Mouse (Mus musculus): Measurements from ENCODE around the gene Hacd3.
A peak's percentile ranks its signal among the peaks of the same experiment; 100 is the strongest.

Hacd3 gene

DNA sequence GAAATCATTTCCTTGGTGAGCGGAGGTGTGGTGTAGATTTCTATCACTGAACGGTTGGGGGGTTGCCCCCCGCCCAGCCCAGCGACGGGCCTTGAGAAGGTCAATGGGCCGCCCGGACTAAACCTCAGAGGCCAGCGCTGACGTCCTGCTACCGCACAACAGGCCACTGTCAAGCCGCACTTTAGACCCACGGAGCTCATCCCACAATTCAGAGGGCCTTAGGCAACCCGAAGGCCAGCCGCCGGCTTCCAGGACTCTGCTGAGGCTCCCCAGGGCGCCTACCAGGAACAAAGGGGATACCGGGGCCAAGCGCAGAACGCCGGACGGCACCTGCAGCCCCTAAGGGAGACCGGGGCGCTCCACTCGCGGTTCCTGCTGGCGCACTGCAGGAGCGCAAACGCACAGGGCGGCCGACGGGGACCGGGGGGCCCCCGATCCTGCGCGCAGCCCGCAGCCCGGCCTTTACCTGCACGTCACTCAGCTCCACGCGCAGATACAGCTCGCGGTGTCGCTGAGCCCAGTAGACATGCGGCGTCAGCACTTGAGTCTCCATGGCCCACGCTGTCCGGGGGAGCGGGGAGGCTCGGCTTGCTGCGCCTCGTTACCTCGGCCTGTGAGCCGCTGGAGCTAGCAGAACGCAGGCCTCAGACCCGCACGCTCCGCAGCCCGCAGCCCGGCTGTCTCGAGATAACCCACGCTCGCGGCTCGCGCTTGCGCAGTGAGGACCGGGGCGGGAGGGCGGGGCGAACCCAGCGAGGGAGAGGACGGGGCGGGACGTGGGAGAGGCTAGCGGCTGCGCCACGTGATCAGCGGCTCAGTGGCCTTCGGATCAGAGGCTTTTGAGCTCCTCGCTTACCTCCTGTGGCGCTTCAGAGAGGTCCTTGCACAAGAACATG is at the start of gene Hacd3:
Hacd3 (minus strand) TSS at position 703 of the 896 bp plus-strand sequence.
- peak; percentile 84 to 85 for DNase-seq

DNA sequence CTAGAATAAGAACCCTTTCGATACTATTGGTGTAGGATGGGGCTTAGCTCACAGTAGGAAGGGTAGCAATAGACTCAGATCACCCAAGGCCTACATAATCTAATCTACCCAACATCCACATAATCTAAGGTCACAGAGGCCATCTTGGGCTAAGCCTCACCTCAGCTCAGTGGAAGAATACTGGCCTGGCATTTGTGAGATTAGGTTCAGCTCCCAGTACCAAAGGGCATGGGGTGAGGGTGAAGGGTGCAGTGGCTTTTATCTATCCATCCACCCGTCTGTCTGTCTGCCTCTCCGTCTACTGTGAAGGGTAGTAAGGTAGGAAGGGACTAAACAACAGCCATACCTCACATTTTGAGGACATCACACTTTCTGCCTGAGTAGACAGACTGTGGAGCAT is 49.1 kb upstream of the Hacd3 start:
- no peak for DNase-seq

DNA sequence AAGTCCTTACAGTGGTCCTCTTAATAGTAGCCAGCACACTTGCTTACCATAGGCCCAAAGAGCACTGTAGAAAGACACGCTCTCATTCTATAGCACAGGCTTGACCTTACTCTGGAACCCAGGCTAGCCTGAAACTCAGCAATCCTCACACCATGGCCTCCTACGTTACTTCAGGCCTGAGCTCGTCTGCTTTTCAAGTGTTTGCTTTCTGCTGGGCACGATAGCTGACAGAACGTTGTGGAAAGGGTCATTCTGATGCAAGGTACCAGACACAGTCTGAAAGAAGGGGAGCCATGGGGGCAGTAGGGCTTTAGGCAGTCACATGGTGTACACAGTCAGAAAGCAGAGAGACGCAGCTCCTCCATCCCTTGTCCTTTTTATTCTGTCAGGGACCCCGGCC is 42.8 kb upstream of the Hacd3 start:
- no peak for DNase-seq

DNA sequence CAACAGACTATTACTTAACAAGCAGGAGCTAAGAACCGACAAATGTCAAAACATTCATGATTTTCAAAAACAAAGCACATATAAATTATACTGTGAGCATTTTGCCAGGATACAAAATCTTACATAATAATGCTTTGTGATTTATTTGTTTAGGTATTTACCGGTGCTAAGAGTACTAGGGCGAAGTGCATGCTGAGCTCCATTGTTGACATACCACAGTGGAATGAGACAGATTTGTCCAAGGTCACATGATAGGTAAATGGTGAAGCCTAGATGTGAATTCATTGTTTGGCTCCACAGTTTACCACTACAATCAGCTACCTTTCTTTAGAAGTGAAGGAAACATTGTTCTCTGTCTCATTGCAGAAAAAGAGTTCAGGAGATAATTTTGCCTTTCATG is 29.5 kb upstream of the Hacd3 start:
- DNase-seq = no peak

DNA sequence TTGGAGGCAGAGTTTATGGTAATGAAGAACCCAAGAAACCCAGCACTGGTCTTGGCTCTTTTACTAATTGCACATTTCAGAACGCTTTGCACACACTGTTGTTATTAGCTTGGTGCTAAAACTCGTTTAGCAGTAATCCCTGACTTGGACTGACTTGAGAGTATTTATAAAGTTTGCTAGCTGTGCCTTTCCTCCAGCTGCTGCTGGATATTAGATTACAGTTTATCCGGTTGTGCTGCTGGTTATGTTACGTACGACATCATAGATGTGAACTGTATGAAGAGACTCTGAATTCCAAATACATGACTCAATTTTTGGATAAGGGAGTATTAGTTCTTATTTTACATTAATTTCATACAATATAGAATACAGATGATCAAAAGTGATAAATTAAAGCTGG is 27.9 kb upstream of the Hacd3 start:
- no peak for DNase-seq

DNA sequence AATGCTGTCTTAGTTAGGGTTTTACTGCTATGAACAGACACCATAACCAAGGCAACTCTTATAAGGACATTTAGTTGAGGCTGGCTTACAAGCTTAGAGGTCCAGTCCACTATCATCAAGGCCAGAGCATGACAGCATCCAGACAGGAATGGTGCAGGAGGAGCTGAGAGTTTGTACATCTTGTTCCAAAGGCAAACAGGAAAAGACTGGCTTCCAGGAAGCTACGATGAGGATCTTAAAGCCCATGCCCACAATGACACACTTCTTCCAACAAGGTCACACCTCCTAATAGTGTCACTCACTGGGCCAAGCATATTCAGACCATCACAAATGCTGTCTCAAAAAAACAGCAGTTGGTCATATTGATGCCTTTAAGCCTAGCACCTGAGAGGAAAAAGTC is 25.5 kb upstream of the Hacd3 start:
- no peak for DNase-seq

DNA sequence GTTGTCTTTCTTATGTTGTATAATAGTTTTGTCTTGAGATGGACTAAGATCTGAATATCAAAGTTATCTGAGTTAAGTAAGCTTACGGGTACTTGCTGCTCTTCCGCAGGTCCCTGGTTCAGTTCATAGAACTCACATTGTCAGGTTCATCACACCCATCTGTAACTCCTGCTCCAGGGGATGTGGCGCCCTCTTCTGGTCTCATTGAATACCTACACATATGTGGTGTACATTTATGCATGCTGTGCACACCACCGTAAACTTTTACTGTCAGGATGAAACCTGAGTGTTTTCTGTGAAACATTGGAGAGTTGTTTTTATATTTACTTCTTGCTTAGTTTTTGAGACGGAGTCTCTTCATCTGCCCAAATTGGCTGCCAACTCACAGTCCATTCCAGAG is 19.9 kb upstream of the Hacd3 start:
- DNase-seq = no peak

DNA sequence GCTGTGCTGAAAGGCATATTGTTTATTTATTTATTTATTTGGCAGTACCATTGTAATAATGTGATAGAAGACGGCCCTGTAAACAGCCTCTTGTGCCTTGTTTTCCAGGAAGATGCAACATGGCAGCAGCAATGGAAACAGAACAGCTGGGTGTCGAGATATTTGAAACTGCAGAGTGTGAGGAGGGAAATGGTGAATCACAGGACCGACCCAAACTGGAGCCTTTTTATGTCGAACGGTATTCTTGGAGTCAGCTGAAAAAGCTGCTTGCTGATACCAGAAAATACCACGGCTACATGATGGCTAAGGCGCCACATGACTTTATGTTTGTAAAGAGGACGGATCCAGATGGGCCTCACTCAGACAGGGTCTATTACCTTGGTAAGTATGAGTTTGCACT is 15.4 kb upstream of the Hacd3 start:
- DNase-seq = no peak

DNA sequence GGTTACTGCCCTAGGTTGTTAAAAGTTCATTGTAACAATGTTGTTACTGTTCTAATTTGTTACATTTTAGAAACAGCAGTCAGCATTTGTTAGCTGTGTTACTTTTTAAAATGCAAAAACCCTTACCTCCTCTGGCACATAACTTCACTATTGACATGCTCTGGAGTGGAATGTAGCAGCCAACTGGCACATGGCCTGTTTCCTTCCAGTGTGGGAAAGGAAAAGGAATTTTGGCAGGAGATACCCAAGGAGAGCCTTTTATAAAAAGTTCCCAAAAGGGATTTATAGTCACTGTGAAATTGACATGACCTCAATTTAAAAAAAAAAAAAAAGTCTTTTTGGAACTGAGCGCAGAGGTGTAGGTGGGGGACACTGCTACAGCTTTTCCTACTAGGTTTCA is 15.0 kb upstream of the Hacd3 start:
- no peak for DNase-seq

DNA sequence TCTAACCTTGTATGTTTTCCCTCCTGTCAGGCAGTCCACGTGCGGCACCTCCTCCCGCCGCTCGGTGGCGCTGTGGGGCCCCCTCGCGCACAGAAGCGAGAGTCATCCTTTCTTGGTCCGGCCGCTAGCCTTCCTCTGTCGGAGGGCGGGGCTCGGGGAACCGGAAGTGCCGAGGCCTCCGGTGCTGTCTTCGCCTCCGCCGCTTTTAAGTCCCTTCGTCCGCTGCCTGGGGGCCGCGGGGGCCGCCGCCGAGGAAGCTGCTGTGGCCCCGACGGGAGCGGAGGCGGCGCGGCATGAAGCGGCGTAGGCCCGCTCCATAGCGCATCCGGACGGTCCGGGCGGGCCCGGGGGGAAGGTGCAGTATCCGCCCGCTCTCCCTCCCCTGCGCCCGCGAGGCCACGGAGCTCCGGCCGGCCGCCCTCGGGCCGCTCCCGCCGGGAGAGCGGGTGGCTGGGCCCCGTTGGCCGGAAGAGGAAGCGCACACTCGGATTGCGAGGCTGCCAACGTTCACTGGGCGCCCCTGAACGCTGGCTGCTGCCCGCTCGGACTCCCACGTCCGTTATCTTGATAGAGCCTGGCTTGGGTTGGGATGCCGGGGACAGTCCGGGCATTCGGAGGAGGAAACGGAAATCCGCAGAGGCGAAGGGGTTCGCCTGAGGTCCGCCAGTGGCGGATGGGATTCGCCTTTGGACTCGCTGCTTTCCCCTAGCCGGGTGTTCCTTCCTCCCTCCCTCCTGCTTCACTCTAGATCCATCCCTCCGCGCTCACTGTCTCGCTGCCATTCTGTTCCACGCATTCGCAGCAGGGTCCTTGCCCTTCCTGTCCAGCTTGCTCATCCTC is 11.0 kb upstream of the Hacd3 start, which contains the start of gene Dpp8:
Dpp8 (plus strand) TSS at position 146 of the 840 bp plus-strand sequence.
- peak; percentile 94 for DNase-seq

DNA sequence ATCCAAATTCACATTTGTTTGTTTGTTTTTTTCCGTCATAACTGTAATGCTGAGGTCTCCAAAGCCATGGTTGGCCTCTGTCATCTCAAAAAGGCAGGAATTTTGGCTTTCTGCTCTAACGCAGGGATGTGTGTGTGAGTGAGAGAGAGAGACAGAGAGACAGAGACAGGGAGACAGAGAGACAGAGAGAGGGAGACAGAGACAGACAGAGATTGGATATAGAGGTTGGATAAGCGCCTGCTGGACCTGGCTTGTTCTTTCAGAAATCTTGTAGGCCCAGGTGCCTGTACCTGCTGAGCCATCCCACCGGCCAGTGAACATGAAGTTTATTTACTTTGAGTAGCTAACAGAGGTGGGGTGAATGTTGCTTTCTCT is 10.4 kb upstream of the Hacd3 start:
- DNase-seq = no peak

DNA sequence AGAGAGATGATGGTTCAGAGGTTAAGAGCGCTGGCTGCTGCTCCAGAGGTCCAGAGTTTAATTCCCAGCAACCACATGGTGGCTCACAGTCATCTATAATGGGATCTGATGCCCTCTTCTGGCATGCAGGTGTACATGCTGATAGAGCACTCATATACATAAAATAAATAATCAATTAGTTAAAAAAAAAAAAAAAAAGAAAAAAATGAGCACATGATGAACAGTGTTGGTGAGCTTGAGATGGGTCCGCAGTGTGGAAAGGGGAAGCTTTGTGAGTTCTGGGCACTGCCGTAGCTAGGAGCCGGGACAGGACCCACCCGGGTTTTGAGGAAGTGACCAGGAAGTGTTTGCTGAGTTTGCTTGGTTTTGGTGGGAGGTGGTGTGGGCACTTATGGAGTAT is 9.9 kb upstream of the Hacd3 start:
- DNase-seq = peak; percentile 11 to 12

DNA sequence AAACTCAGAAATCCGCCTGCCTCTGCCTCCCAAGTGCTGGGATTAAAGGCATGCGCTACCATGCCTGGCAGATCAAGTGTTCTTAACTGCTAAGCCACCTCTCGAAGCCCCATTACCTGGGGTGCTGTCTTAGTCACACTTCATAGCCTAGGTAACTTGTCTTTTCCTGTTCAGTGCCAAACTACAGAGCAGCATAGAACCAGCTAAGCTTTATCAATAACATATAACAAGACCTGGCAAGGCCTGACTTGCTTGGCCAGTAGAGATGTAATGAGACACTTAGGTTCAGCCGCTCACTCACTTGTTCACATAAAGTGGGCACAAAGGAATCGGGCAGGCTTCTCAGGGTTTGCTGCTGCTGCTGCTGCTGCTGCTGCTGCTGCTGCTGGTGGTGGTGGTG is 6.8 kb upstream of the Hacd3 start:
- DNase-seq = no peak

DNA sequence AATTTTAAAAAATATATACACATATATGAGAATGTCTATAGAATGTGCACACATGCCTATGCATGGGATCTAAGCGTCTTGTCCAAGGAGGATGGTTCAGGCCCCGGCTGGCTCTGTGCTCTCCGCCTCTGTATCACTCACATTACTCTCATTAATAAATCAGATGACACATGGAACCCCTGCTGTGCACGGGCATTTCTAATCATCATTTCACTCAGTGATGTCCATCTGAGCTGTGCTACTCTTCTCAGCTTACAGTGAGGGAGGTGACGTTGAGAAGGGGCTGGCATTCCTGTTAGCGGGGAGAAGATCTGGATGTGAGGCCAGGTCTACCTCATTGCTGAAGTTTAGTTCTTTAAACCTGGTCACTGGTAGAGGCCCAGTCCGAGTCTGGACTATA is 5.7 kb upstream of the Hacd3 start:
- DNase-seq = no peak

DNA sequence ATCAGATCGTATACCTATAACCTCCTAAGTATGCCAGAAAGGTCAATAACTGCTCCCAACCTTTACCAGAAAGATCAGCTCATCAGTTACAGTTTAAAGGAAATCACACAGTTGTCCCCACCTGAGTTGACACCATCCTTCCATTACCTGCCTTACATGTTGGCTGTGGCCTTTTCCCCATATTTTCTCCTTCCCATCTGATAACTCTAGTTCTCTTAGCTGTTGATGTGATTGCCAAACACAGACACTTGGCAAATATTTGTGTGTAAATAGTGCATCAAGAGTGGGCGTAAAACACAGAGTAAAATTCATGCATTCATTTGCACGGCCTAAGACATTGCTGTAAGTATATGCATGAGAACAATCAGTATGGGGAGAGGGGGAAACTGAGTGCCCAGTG is 2.0 kb upstream of the Hacd3 start:
- DNase-seq = no peak

DNA sequence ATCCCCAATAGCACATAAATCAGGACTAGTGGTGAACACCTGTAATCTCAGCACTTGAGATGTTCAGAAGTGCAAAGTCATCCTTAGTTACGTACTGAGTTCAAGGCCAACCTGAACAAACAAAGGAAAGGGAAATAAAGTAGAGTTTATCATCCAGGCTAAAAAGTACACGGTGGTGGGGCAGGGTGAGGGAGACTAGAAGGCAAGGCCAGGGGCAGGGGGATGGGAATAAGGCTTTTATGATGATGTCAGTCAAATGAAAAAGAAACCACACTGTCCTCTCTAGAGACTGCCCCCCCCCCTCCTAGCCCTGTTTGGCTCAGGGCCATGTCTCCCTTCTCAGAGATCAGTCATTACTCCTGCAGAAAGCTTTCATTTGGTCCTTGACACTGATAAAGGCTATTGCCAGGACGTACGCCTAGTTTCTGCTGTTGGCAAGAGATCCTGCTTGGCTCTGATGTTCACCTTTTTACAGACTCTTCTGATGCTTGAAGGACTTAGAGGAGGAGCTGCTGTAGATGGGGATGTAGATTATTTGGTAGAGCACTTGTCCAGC is 1.2 kb upstream of the Hacd3 start:
- no peak for DNase-seq

DNA sequence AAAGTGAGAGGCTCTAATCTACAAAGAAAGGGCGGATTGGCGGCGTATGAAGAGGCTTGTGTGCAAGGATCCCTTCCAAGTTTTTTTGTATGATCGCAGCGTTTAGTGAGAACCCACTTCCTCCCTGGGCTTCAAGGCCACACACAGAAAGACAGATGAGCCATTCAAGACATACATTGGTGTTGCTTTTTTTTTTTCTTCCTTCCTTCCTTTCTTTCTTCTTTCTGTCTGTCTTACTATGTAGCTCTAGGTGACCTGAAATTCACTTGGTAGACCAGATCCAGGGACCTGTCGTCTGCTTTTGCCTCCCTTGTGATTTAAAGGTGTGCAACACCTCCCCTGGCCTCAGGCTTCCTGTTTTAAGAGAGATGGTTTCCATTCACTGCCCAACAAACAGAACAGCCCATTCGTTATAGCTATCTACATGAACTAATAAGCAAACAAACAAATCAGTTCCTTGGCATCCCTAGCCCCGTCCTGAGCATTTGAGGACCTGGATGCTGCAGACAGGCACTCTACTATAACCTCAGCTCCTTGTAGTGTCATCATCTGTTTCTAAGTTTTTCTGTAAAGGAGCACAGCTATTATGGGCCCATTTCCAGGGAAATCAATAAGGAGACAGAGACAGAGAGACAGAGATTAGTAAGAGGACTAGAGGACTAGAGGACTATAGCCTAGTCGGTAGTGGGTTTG is 540 bp upstream of the Hacd3 start:
- no peak for DNase-seq

DNA sequence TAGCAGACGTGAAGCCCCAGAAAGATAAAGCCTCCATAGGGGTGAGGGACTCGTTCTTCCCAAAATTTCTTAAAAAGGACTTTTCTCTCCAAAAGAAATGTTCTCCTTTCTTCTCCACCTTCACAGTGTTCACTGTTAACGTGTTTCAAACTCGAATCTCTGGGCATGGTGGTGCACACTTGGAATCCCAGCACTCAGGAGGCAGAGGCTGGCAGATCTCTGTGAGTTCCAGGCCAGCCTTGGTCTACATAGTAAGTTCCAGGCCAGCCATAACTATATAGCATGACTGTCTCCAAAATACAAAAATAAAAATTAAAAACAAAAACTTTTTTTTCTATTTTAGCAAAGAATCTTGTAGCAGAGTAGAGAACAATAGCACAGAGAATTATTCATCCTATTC is 1.4 kb downstream of the Hacd3 start:
- no peak for DNase-seq

DNA sequence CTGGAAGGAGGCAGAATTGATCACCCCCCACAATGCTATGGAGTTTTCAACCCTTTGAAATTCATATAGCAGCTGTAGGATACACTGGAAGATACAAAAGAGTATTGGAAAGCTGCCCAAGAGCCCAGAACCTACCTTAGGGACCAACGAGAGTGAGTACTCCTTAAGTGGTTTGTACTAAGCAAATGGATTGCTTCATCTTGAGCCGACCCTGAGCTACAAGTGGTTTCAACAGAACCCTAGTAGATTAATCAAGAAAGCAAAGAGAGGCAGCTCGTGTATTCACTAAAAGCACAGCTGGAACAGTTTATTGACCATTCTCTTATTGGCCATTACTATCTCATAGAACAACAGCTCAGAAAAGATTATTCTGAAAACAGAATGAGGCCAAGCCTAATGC is 2.3 kb downstream of the Hacd3 start:
- no peak for DNase-seq

DNA sequence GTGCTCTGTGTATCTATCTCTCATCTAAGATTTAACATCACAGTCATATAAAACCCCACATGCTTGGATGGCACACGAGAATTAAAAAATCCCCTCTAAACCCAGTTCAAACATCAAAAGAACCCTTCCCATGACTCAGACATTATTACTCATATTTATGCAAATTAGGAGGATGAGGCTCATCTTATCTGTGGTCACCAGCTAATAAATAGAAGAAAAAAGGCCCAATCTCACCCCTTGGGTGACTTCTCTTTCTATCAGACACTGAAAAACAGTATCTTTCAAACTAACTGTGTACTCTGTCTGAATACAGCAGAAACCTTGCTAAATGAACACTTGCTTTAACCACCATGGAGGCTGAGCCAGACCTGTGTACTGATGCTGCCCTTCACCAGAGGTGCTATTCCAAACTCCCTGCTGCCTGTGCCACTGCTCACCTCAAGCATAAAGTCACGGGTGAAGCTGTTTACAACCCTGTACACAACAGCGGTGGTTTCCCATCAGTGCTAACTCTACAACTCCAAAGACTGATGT is 2.8 kb downstream of the Hacd3 start:
- no peak for DNase-seq

DNA sequence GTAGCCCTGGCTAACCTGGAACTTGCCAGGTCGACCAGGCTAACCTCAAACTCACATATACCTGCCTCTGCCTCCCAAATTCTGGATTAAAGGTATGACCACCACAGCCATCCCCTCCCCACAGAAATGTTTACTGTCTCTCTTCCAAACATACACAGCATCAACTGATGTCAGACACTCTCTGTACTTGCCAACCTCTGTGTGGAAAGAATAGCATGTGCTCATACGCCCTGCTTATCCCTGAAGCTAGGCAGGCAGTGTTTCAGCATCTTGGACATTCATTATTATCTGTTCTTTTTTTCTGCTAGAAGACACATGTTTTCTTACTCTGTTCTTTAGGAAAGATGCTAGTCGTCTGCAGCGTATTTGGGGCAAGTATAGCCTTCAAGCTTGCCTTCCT is 3.6 kb downstream of the Hacd3 start:
- DNase-seq = no peak

DNA sequence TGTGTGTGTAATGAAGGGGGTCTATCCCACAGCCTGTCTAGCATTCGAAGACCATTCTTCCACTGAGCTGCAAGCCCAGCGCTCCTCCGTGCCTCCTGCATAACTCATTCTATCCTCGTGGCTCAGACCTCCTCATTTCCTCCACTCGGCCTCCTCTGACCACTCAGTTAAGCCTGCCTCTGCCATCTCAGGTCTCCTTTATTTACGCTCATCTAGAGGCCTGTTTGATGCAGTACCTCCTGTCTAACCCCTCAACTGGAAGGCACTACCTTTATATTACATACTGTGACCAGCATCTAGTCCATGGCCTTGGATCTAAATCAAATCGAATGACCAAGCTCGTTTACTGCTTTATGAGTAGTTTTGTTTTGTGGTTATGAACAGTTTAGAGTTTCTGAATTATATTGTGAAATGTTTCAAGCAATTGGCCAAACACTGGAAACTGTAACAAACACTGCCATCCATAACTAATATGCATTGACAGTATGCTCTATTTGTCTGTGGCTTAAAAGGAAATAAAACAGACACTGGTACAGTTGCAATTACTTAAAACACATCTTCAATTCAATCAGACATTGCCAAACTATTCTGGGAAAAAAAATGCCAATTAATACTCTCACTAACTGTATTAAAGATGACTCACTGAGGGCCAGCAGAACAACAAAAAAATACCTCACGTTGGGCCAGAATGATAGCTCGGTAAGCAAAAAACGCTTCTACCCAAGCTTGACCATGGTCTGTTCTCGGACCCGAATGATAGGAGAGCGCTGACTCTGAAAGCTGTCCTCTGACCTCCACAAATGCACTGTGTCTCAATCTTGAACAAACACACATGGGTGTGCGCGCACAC is 4.3 kb downstream of the Hacd3 start:
- no peak for DNase-seq

Data from thymus, postnatal 36 days (tissue).